Mouse (Mus musculus) mouse embryonic stem cell (cell line): Measurements from ENCODE around the gene Amotl2.

ENCODE experiments used
- in situ Hi-C, 2 experiments: fragments of 300-500 bp; cut with MboI; formaldehyde crosslinking; loops; 1 replicate in 1 of 2; 3 replicates in 1 of 2; pipeline ENCODE4 v1.14.3; 2019 to 2020; ENCODE audit warnings: low sequenced_read_pairs in 2 of 2, low pct_unique_long_range_greater_than_20kb in 1 of 2, mixed read lengths in 1 of 2; ENCODE audit not compliant: unreplicated experiment in 1 of 2

Gene Amotl2

DNA sequence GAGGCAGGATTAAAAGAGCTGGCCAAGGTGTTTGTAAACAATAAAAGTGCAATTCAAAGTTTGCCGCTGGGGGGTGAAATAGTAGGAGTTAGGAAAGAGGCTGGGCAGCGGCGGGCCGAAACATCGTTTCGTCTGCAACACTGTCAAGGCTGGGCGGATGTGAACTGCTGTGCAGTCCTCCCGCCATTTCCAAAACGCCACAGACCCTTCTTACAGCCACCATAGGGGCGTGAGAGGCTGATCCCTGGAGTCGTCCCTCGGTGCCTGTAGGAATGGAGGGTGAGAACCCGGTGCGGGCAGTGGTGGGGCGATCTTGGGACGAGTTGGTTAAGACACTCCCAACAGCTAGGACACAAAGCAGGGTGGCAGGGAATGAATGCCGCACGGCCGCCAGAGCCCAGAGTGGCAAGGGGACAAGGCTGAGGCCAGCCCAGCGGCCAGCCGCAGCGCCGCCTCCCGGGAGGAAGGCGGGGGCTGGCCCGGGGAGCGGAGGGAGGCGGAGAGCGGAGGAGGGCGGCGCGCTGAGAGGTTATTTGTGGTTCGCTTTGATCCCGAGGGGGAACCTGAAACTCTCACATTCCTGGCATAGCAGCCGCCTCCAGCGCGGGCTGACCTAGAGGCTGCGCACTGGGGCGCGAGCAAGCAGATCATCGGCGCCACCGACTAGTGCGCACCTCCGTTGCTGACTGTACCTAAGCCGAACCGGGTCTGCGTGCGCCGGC is 853 bp downstream of the Amotl2 start:
- in situ Hi-C loops = loop anchor here in 1 of 2 experiments (10.0 kb wide), 1 partner anchor 57 kb away; no protein-coding TSS in a partner anchor

DNA sequence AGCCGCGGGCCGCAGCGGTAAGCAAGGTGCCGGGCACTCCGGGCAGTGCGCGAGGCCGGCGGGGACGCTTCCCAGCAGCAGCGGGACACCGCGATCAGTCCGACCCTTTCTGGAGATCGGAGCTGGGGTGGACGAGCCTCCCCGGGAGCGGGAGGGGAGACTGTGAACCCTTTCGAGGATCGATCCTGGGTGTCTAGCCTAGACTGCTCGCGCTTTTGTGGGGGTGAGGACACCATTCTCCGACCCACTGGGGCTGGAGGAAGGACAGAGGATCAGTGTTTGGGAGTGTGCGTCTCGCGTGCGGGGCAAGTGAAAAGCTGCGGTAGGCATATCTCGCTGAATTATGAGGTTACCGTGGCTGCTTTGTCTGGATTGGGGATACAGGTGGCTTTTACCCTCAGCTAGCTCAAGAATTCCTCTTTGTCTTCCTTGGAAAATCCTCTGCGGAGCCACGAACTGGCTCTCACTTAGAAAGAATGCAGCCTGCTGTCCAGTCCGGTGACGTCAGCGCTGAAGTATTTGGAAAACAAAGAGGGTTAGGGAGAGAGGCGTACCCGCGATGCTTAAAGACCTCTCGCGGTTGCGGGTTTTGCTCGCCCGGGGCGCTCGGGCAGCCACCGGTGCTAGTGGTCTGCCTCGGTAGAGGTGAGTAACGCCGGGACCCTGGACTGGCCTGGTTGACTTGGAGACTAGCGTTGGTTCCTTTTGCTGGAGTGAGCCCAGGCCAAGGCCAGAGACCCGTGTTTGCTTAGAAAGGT is 1.6 kb downstream of the Amotl2 start:
- in situ Hi-C loops = loop anchor here in 1 of 2 experiments (10.0 kb wide), 1 partner anchor 57 kb away; no protein-coding TSS in a partner anchor

DNA sequence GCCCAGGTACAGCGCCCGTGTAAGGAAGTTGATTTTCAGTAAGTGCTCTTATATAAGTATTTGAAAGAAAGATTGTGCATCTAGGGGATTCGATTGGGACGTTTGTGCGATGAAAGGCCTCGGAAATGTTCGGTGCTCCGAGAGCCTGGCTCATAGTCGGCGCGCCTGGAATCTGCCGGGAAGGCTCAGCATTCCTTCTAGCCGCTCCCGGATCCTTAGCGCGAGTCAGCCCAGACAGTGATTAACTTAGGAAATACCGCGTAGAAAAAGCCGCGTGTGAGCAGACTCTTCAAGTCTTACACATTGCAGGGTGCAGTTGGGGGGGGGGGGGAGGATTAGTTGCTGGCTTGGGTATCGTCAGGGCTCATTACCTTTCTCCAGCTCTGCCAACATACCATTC is 2.2 kb downstream of the Amotl2 start:
- in situ Hi-C loops = loop anchor here in 1 of 2 experiments (10.0 kb wide), 1 partner anchor 56 kb away; no protein-coding TSS in a partner anchor

DNA sequence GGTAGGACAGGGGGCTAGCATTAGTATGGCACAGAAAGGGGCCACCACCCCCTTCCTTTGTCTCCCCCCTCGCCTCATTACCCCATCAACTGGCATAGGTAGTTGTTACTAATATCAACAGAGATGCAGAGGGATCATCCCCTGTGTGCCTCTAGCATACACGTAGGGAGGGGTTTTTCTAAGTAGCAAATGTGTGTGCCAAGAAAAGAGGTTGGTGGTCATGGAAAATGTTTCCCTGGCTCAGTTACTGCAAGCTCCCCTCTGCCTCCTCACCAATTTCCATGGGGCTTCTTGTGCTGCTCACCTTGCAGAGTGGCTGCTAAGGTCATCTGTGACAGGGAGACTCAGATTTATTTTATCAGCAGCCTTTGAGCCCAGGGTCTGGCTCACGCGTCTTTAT is 2.6 kb downstream of the Amotl2 start:
- in situ Hi-C loops = loop anchor here in 1 of 2 experiments (10.0 kb wide), 1 partner anchor 56 kb away; no protein-coding TSS in a partner anchor

DNA sequence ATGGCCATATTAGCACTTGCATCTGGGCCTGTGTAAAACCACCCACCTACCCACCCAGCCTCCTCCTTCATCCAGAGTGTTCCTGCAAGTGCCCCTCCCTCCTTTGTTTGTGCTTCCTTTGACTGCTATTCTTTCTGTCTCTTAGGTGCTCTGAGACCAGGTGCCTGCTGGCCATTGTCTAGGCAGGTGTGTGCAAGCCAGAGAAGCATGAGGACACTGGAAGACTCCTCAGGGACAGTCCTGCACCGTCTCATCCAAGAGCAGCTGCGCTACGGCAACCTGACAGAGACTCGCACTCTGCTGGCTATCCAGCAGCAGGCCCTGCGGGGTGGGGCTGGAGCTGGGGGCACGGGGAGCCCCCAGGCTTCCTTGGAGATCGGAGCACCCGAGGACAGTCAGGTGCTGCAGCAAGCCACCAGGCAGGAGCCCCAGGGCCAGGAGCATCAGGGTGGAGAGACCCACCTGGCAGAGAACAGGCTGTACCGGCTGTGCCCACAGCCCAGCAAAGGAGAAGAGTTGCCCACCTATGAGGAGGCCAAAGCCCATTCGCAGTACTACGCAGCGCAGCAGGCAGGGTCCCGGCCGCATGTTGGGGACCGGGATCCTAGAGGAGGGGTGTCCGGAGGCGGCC is 3.6 kb downstream of the Amotl2 start:
- in situ Hi-C loops = loop anchor here in 1 of 2 experiments (10.0 kb wide), 1 partner anchor 55 kb away; no protein-coding TSS in a partner anchor

DNA sequence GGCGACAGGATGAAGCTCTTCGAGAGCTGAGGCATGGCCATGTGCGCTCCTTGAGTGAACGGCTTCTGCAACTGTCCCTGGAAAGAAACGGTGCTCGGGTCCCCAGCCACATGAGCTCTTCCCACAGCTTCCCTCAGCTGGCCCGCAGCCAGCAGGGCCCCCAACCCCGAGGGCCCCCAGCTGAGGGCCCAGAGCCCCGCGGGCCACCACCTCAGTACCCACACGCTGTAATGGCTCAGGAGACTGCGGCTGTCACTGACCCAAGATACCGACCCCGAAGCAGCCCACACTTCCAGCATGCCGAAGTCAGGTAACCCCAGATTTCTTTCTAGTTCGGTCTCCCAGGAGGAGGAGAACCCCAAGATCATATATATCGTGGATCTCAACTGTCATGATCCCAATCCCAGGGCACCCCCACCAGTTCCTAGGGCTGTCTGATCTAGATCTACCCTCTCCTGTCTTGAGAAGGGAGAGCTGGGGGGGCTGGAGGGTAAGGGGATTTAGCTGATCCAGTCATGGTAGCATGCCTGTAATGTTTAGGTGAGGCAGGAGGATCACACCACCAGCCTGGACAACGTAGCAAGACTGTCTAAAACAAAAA is 4.2 kb downstream of the Amotl2 start:
- in situ Hi-C loops = no loop called here

DNA sequence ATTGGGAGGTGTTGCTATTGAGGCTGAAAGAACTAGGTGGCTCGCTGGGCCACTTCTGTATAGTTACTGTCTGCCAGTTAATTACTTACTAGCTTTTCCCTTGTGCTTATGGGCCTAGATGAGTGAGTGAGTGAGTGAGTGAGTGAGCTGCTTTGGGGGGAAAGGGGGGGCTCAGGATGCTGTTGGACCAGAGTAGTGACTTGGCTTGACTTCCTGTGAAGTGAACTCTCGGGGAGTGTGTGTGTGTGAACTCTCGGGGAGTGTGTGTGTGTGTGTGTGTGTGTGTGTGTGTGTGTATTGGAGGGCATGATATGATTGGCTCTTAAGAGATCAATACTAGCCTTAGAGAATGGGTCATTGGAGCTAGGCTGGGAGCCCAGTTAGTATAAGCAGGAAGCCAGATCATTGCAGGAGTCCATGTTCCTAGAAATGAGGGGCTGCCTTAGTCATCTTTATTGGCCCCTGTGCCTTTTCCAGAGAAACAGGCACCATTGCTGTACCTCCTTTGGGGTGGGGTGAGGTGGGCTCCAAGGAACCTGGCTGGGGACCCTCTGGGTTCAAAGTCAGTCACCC is 5.0 kb downstream of the Amotl2 start:
- in situ Hi-C loops = no loop called here

DNA sequence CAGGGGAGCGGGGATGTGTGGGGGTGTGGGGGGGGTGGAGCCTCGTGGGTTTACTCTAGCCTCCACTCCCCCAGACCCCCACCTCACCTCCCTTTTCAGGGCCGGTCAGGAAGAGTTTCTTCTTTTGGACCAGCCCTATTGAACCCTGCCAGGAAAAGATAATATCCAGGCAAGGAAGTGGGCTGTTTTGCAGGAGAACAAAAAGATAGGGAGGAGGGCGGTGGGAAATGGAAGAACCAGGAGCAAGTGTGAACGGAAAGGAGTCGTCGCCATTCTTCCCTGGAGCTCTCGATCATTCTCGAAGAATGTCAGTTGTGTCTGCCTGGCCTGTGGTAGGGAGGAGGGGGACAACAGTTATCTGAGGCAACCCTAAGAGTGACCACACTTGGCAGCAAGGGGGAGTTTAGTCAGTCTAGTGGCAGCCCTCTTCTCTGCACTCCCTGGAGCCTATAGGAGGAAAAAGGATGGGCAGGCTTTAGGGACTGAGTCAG is 5.6 kb downstream of the Amotl2 start:
- in situ Hi-C loops = no loop called here

DNA sequence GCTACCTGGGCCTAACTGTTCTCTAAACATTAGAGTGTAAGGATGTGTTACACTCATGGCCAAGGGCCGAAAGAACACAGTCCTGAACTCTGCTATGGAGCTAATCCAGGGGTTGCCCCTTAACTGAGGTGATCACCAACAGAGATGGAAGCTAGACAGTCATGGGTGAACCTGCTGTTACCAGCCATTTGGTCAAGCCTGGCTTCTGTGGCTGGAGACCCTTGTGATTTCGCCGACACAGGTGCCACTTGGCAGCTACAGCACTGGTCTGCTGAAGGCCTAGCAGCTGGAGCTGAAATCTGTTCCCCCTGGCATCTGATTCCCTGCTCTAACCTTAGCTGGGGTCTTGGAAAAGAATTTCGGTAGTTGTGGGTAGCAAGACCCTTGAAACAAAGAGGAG is 6.3 kb downstream of the Amotl2 start:
- in situ Hi-C loops = no loop called here

DNA sequence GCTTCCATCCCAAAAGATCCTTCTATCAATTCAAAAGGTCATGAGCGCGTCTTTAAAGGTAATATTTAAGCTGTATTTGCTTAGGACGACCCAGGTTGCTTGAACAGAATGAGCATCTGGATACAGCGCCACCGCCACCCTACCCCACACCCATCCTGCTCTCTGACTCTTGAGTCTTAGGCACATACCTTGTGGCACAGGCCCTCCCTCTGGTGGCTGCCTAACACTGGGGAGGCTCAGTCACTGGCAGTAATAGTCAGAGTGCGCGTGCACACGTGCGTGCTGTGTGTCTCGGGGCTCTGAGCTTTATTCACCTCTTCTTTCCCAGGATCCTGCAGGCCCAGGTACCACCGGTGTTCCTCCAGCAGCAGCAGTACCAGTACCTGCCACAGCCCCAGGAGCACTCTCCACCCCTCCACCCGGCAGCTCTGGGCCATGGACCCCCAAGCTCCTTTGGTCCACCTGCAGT is 6.8 kb downstream of the Amotl2 start:
- in situ Hi-C loops = no loop called here

DNA sequence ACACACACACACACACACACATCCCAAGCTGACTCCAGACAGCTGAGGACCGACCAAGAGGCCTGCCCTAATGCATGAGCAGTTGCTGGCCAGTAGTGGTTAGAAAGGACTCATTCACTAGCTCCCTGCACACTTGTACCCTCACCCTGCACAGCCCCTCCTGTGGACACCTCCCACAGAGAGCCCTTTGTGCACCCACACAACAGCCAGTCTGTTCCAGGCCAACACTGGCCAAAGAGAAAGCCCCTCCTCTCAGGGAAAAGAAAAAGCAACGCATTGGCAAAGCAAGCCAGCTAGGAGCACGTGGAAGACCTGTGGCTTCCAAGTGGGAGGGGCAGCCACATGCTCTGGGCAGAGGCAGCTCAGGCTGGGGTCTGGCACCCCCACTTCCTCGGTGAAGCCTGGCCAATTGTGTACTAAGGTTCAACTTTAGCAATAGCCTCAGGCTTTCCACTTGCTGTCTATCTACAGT is 7.6 kb downstream of the Amotl2 start:
- in situ Hi-C loops = no loop called here

DNA sequence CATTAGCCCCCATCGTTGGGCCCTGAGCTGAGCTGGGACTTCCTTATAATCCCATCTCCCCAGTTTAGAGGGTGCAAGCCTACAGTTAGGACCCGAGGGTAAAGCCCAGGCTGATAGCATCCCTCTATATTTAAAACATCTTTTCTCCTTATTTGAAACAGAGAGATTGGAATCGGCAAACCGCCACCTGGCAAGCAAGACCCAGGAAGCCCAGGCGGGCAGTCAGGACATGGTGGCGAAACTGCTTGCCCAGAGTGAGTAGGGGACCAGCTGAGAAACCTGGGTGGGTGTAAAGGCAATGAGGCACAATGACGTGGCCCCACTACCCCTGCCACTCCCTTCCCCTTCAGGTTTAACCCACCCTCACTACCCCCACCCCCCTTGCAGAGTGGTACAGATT is 8.5 kb downstream of the Amotl2 start:
- in situ Hi-C loops = no loop called here

DNA sequence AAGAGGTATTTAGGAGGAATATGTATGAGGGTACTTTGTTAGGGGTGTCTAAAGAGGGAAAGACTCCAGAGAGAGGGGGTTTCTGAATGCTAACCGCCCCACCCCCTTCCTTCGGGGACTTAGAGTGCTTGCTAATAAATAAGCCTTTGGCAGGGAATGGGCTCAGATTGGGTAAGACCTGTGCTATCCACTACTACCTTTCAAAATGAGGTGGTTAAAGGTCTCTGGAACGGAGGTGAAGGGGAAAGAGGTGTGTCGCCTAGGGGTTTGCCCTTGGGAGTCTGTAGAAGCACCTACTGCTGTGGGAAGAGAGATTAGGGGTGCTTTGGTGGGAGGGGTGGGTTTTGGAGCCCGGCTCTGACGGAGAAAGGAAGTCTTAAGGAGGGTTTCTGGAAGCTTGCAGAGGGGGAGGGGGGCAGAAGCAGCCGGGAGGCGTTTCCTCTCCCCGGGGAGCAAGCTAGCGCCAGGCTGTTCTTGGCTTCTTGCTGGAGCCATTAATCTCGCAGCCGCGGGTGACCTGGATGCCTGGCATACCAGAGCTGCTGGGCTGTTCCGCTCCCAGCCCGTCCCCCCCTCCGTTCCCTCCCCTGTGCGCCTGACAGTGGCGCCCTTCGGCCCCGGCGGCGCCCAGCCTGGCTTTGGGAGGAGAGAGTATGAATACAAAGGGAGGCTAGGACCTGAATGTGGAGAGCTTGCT is 9.6 kb downstream of the Amotl2 start:
- in situ Hi-C loops = no loop called here

DNA sequence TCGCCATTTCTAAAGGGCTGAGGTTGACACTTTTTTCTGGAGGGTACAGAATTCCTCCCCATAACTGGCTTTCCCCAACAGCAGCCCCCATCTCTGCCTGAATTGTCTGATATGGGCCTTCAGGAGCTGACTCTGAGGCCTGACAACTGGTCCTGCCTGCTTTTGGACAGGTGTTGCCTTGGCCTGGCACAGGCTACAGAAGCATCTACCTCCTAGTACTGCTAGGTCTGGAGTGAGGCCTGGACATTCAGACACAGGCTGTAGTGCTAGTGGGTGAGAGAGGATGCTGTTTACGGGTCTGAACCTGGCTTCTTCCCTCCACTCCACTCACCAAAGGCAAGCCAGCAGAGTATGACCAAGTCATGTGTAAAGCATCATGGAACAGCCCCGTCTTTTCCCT is 10.3 kb downstream of the Amotl2 start:
- in situ Hi-C loops = no loop called here

DNA sequence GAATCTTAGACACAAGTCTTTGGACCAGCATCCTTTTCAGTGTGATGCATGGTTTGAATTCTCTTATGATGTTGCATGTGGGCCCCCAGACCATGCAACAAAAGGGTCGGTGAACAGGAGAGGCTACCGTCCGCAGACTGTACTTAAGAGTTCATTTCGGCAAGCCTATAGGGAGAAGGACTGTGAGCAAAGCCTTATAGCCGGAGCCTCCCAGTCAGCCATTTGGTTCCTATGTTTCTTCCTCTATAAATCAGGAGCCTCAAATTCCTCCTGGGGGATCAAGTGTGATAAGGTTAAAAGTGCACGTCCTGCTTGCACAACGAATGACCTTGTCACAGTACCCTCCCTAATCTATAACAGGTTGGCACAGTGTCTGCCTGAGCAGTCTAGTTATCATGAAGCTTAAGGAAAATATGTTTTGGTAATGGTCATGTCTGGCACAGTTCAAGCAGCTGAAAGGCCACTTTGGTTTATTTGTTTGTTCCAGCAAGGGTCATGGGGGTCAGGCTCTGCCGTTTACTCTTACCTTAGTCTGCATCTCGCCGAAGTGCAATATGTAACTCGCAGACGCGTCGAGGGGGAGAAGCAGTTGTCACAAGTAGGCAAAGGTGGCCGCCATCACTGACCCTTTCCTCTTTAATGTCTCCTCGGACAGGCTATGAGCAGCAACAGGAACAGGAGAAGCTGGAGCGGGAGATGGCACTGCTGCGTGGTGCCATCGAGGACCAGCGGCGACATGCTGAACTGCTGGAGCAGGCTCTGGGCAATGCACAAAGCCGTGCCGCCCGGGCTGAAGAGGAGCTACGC is 11.4 kb downstream of the Amotl2 start:
- in situ Hi-C loops = no loop called here

DNA sequence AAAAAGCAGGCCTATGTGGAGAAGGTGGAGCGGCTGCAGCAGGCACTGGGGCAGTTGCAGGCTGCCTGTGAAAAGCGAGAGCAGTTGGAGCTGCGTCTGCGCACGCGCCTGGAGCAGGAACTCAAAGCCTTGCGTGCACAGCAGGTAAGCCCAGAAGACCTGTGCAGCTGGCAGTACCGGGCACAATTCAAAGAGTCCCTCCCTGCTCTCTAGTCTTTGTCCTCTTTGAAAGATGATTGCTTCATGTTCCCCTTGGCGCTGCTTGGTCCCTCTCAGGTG is 11.9 kb downstream of the Amotl2 start:
- in situ Hi-C loops = no loop called here
